Mouse (Mus musculus) spleen, adult 2 months (tissue): ENCODE measurements around the gene Psrc1.

Source experiments
- CTCF ChIP-seq: fragments of 200-500 bp; IDR thresholded peaks from 2 replicates; pipeline ENCODE4 v1.5.1; 2011; ENCODE audit warnings: mild to moderate bottlenecking, inconsistent platforms; ENCODE audit not compliant: insufficient read depth, insufficient read length, insufficient replicate concordance; ENCODE audit errors: extremely low read depth
- POLR2A ChIP-seq: fragments of 200-500 bp; IDR thresholded peaks from 2 replicates; pipeline ENCODE4 v1.6.1; 2011; ENCODE audit warnings: low read depth, low read length, inconsistent platforms

GRCm38 (mm10) chr3:108435701-108436379 is 52.2 kb downstream of the Psrc1 start:
- TF ChIP-seq POLR2A (no peak), CTCF (no peak)
